Mouse (Mus musculus) spleen, adult 12 weeks (tissue): ENCODE results near the gene Cfap74.

ENCODE experiments used
- DNase-seq: peaks from one replicate; pipeline ENCODE4 v3.0.0; 2022; ENCODE audit warnings: low spot score

Cfap74 gene

GRCm38 (mm10) chr4:155409058-155409776 lies at the start of gene Cfap74:
Cfap74 (plus strand) TSS chr4:155409190.
- no peak for DNase-seq

- DNase-seq, result no peak
These were observed 49.2 kb upstream of the Cfap74 start for GRCm38 (mm10) chr4:155359560-155360464.

- no peak for DNase-seq
These were observed 48.1 kb upstream of the Cfap74 start for GRCm38 (mm10) chr4:155360856-155361255.

GRCm38 (mm10) chr4:155361303-155361791 lies 47.6 kb upstream of the Cfap74 start, which contains the start of gene Prkcz:
Prkcz (minus strand) TSS chr4:155361361.
- peak; percentile 40 for DNase-seq

- no peak for DNase-seq
These were observed 46.5 kb upstream of the Cfap74 start for GRCm38 (mm10) chr4:155362443-155362842.

- no peak for DNase-seq
These were observed 42.2 kb upstream of the Cfap74 start for GRCm38 (mm10) chr4:155366784-155367183.

GRCm38 (mm10) chr4:155367739-155368138 lies 41.3 kb upstream of the Cfap74 start:
- DNase-seq, result no peak

GRCm38 (mm10) chr4:155368684-155369083 lies 40.3 kb upstream of the Cfap74 start:
- DNase-seq, result peak; percentile 17

GRCm38 (mm10) chr4:155370737-155371715 lies 38.0 kb upstream of the Cfap74 start:
- DNase-seq, result no peak

- DNase-seq, result no peak
These were observed 36.9 kb upstream of the Cfap74 start for GRCm38 (mm10) chr4:155371797-155372735.

- no peak for DNase-seq
These were observed 27.0 kb upstream of the Cfap74 start for GRCm38 (mm10) chr4:155381974-155382373.

GRCm38 (mm10) chr4:155382752-155383151 lies 26.2 kb upstream of the Cfap74 start:
- DNase-seq, result no peak

- no peak for DNase-seq
These were observed 25.7 kb upstream of the Cfap74 start for GRCm38 (mm10) chr4:155383326-155383725.

- DNase-seq, result no peak
These were observed 21.8 kb upstream of the Cfap74 start for GRCm38 (mm10) chr4:155387166-155387565.

GRCm38 (mm10) chr4:155395471-155395870 lies 13.5 kb upstream of the Cfap74 start:
- no peak for DNase-seq

- DNase-seq, result no peak
These were observed 12.2 kb upstream of the Cfap74 start for GRCm38 (mm10) chr4:155396751-155397150.

GRCm38 (mm10) chr4:155397511-155398221 lies 11.3 kb upstream of the Cfap74 start, which contains the start of gene Gabrd:
Gabrd (minus strand) TSS chr4:155398112.
- no peak for DNase-seq

- no peak for DNase-seq
These were observed 10.8 kb upstream of the Cfap74 start for GRCm38 (mm10) chr4:155398222-155398540.

- no peak for DNase-seq
These were observed 7.9 kb upstream of the Cfap74 start for GRCm38 (mm10) chr4:155401121-155401520.

- no peak for DNase-seq
These were observed 6.5 kb upstream of the Cfap74 start for GRCm38 (mm10) chr4:155402489-155402888.
